Mouse (Mus musculus) T-helper 1 cell (primary cell): ENCODE measurements around the gene Zup1.
"Not testable (repeated sequence)": the region's sequence is repeated elsewhere in the genome, so short reads cannot be mapped to it uniquely, and the experiment has no call there.

Experiments
- in situ Hi-C: fragments of 300-600 bp; cut with MboI, MseI; formaldehyde crosslinking; loops from one replicate; pipeline ENCODE4 v1.15.1; 2025; ENCODE audit warnings: high pct_unique_total_duplicates

The Zup1 gene

GRCm38 (mm10) chr10:33950803-33951583, at the start of gene Zup1:
Zup1 (minus strand) TSS chr10:33951269.
- in situ Hi-C loops = no loop called here

DNA sequence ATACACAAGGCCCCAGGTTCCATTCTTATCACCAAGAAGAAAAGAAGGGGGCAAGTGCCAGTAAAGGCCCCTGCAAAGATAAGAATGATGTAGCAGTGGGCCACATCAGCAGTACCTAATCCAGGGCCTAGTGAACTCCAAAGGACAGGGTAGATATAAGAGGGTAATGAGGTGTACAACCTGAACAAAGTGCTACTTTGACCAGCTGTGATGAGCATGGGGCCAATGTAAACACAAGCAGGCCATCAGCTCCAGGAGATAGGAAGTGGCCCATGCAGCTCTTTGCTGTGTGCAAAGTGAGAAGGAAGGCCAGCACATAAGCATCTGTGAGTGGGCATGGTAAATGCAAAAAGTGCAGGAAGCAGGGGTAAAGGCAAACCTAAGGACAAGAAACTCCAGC, 47.3 kb upstream of the Zup1 start:
- in situ Hi-C loops = no loop called here

- in situ Hi-C loops = not testable (repeated sequence)
These were observed 45.6 kb upstream of the Zup1 start for GRCm38 (mm10) chr10:33996686-33997085.

- in situ Hi-C loops = no loop called here
These were observed 35.7 kb upstream of the Zup1 start for GRCm38 (mm10) chr10:33986771-33987170.

GRCm38 (mm10) chr10:33974781-33975494, 23.9 kb upstream of the Zup1 start:
- in situ Hi-C loops = no loop called here

DNA sequence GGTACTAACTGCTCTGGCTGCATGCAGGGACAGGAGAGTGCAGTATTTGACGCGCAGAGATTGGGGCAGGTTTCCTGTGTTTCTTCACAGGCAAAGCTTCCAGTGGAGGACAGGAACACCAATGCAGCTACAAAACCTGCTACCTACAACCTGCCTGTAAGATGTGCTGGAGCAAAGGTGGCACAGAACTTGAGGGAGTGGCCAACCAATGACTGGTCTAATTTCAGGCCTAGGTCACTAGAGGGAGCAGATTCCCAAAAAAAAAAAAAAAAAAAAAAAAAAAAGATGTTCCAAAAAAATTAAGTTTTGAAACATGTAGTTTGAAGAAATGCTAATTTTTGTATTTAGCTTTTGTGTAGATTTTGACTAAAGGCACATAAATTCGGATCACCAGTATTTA, 1.4 kb upstream of the Zup1 start:
- in situ Hi-C loops = no loop called here

DNA sequence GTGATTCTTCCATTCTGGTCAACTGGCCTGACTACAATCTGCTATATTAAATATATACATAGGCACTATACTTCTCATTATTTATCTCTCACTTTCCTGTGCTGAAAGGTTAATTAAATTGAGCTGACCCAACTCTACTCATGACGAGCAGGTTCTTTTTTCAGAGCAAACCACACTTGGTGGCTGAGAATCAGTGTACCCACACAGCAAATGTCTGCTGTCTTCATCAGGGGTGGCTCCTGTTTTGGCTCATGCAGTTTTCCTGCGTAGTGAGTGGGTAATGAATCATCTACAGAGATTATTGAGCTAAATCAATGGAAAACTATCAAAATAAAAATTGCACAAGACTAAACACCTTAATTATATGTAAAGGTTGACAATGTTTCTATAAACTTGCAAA, 4.7 kb downstream of the Zup1 start:
- in situ Hi-C loops = no loop called here

DNA sequence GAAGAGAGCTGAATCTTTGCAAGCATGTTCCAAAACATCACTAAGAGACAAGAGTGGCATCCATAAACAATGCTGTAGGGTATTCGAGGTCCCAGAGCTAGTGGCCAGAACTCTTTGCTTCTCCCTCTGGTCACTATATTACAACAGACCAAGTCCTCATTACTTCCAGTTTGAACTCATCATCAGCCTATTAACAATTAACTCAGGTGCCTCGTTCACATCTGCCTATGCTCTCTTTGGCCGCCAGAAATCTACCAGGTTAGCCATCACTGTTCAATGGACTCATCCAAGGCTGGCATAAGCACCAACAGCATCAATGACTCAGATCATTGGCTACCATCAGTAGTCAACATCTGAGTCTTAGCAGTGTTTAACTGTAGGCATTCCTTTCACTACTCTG, 5.7 kb downstream of the Zup1 start:
- in situ Hi-C loops = no loop called here

GRCm38 (mm10) chr10:33940702-33941101, 10.4 kb downstream of the Zup1 start:
- in situ Hi-C loops = no loop called here

DNA sequence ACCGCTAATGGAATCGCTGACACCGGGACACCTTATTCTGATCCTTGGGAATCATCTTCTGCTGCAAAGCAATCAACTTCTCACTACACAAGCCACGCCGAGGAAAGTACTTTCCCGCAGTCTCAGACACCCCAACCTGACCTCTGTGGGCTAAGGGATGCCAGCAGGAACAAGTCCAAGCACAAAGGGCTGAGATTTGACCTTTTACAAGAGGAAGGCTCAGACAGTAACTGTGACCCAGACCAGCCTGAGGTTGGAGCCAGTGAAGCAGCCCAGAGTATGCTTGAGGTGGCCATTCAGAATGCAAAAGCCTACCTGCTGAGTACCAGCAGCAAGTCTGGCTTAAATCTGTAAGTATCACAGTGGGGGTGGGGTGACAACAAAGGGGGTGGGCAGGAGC, 45.6 kb downstream of the Zup1 start:
- in situ Hi-C loops = no loop called here

GRCm38 (mm10) chr10:33904530-33905481, 46.3 kb downstream of the Zup1 start, which contains the start of gene Rsph4a:
Rsph4a (plus strand) TSS chr10:33905111.
- in situ Hi-C loops = no loop called here

GRCm38 (mm10) chr10:33901520-33901919, 49.5 kb downstream of the Zup1 start:
- in situ Hi-C loops = not testable (repeated sequence)

GRCm38 (mm10) chr10:33882411-33882810, 68.7 kb downstream of the Zup1 start:
- in situ Hi-C loops = not testable (repeated sequence)

- in situ Hi-C loops = no loop called here
These were observed 78.2 kb downstream of the Zup1 start for GRCm38 (mm10) chr10:33872672-33873398.

DNA sequence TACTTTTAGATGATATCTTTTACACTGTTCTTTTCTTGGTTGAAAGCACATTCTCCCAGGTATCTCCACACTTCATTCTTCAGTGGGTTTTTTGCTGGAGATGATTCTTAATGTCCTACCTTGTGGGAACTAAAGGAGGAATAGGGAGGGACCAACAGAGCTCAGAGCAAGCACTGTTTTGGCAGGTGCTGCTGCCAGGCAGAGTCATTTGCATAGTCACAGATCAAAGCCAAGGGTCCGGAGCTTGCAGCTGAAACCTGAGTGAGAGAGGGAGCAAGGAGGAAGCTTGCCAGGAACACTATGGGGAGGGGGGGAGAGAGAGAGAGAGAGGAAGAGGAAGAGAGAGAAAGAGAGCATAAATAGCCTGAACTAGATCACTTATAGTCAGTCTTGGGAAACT, 80.6 kb downstream of the Zup1 start:
- in situ Hi-C loops = no loop called here
